Mouse (Mus musculus) cerebellum, adult 2 months (tissue): Measurements from ENCODE around the gene Arf1. TPM values are rescaled to one million over a fixed set of nuclear protein-coding genes. Genes with fewer than 3 reads are reported as not detected.

Experiments
- DNase-seq, 2 experiments: peaks; one replicate each; pipeline ENCODE4 v3.0.0; 2021
- H3K27ac ChIP-seq: fragments of 200-500 bp; 2 replicates; pipeline ENCODE4 v1.5.1; 2012; ENCODE audit warnings: low read length, control low read depth, inconsistent platforms; ENCODE audit not compliant: insufficient read depth
- H3K27me3 ChIP-seq: fragments of 200-500 bp; 2 replicates; pipeline ENCODE4 v1.6.1; 2012; ENCODE audit warnings: inconsistent platforms, mild to moderate bottlenecking, low read length, moderate library complexity; ENCODE audit not compliant: control insufficient read depth, insufficient read depth
- H3K4me1 ChIP-seq: fragments of 200-500 bp; 2 replicates; pipeline ENCODE4 v1.6.1; 2011; ENCODE audit warnings: low read length; ENCODE audit not compliant: control insufficient read depth, insufficient read depth
- H3K4me3 ChIP-seq: fragments of 200-500 bp; replicated peaks from 2 replicates; pipeline ENCODE3; 2011; ENCODE audit warnings: mild to moderate bottlenecking, low read depth, low read length, control low read depth; ENCODE audit not compliant: insufficient read depth
- CTCF ChIP-seq: fragments of 200-500 bp; IDR thresholded peaks from 2 replicates; pipeline ENCODE4 v1.5.1; 2011; ENCODE audit warnings: low read depth, mild to moderate bottlenecking, control low read depth, low read length, moderate library complexity, borderline replicate concordance; ENCODE audit not compliant: insufficient read depth
- POLR2A ChIP-seq: fragments of 200-500 bp; IDR thresholded peaks from 2 replicates; pipeline ENCODE4 v1.6.1; 2011; ENCODE audit warnings: low read length, control low read depth, borderline replicate concordance; ENCODE audit not compliant: insufficient read depth
- WGBS: fragments of 180-500 bp; shearing (Covaris S2); methylation state at CpG from one replicate; pipeline ENCODE4 v1.1.7; 2018; 5-methylcytosine and 5-hydroxymethylcytosine counted together
- polyA plus RNA-seq: library from polyadenylated mRNA; depleted of rRNA; stranded (reverse); fragments of >200 nt; gene quantifications from 2 replicates; pipeline ENCODE4 v1.2.3, GENCODE M21; 2012

The Arf1 gene
- polyA plus RNA-seq, 1 experiment, result 515 TPM

DNA sequence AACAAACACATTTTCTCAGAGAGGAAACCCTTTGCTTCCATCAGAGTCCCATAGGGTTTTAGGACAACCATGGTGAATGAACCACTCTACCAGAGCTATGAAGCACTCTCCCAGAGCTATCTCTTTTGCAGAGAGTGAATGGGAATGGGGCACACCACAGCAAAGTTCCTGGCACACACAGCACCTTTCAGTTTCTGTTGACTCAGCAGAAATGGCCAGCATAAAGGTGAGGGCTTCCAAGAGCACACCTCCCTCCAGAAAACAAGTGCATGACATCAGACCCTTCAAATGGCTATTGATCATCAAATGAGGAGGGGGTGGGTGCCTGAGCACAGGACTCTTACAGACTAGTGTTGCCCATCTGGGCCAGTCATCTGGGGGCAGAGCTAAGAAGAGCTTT is 34.2 kb upstream of the Arf1 start:
- no peak overlapping the region for H3K27ac ChIP-seq
- no peak for DNase-seq
- no peak for TF ChIP-seq POLR2A
- no peaks in the 10 kb centered on the region for H3K4me1 ChIP-seq
- H3K27me3 ChIP-seq, result peaks cover 4% of the 10 kb centered on the region; the same call in 1 of the 2 replicates
- no peak overlapping the region for H3K4me3 ChIP-seq

DNA sequence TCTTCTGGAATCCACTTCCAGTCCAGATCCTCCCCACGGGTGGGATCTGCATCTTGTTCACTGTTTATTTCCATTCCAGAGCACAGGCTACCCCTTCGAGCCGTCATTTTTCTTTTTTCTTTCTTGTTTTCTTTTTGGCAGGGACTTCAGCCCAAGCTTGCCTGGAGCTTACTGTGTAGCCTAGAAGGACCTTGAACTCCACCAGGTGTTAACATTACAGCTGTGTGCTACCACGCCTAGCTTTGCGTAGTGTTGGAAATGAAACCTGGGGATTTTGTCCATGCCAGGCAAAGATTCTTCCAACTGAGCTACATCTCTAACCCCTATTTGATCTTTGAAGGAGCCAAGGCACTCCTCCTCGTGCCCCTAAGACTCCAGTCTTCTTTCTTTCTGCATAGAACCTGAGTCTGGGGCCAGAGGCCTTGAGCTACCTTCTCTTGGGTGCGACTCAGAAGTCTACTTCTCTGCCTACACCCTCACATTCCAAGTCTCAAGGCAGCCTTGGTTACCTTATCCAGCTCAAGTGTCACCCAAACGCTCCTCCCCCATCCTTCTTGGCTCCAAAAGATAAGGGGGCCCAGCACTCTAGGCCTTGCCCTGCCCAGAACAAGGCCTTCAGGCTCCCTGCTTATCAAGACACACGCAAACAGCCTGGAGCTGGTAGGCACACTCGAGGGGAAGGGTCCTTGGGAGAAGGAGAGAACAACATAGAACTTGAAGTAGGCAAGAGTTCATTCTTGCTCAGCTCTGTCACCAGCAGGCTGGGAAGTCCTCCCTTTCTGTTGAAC is 32.8 kb upstream of the Arf1 start:
- no peaks in the 10 kb centered on the region for H3K4me1 ChIP-seq
- H3K27me3 ChIP-seq, result peaks cover 4% of the 10 kb centered on the region; the same call in 1 of the 2 replicates
- no peak overlapping the region for H3K27ac ChIP-seq
- H3K4me3 ChIP-seq, result no peak overlapping the region
- TF ChIP-seq CTCF (no peak), POLR2A (no peak)
- no peak for DNase-seq
- WGBS, result 83% methylated on average over 10 of the region's 10 CpGs

DNA sequence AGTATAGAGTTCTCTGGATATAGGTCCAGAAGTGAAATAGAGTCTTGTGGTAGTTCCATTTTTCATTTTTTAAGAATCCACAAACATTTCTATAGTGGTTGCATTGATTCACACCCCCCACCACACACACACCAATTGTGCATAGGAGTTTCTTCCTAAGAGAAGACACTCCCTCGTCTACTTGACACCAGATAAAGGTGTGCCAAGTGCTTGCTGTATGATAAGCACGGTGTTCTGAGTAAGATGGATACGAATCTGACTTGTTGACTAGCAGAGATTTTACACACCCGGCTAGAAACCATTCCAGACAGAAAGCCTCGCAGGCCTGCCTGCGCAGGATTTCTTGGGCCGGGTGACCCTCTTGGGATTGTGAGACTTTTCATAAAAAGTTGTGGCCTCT is 31.6 kb upstream of the Arf1 start:
- no peaks in the 10 kb centered on the region for H3K4me1 ChIP-seq
- WGBS, result 86% methylated on average over 7 of the region's 7 CpGs
- no peak for TF ChIP-seq CTCF
- DNase-seq, result no peak
- no peak overlapping the region for H3K4me3 ChIP-seq
- peaks cover 4% of the 10 kb centered on the region; the same call in 1 of the 2 replicates for H3K27me3 ChIP-seq
- no peak overlapping the region for H3K27ac ChIP-seq

DNA sequence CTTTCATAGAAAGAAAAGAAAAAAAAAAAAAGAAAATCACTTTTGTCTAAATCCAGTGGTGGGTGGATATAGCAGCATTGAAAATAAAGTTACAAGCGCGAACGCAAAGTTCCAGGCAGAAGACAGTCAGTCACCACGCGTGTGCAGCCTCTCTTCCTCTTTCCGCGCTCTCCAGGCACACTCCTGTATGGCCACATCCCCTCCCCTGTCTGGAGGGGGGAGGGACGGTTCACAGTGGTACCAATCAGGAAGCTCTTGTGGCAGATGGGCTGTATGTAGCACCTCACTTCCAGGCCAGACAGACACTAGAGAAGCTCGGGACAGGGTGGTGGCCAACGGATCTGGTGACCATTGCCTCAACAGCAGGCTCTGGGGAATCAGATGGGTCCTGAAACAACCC is 20.0 kb upstream of the Arf1 start:
- no peak for DNase-seq
- no peak for TF ChIP-seq CTCF
- no peak for TF ChIP-seq POLR2A

DNA sequence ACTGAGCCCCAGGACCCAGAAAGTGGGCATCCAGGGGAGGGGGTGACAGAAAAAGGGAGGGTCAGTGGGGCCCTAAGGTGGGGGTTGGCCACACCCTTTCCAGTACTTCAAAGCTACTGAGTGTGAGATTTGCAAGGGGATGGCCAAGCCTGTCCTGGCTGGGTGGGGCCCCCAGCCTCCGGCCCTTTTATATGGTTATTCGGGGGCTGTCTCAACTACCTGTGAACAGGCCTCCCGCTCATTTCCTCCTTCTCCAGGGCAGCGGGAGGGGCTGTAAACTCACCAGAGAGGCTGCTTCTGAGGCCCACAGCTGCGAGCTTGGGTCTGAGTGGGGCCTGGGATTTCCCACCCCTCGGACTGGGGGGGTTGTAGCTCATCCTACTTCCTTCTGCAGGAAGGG is 15.8 kb upstream of the Arf1 start:
- no peaks in the 10 kb centered on the region for H3K4me1 ChIP-seq
- no peak for TF ChIP-seq POLR2A
- no peak for TF ChIP-seq CTCF
- 72% methylated on average over 6 of the region's 6 CpGs for WGBS
- DNase-seq, result no peak
- no peaks in the 10 kb centered on the region for H3K27me3 ChIP-seq
- H3K4me3 ChIP-seq, result no peak overlapping the region
- H3K27ac ChIP-seq, result no peak overlapping the region

More for the DNA sequence above, 20.0 kb upstream of the Arf1 start:
- no peak overlapping the region for H3K4me3 ChIP-seq
- H3K27me3 ChIP-seq, result no peaks in the 10 kb centered on the region
- no peaks in the 10 kb centered on the region for H3K4me1 ChIP-seq
- no peak overlapping the region for H3K27ac ChIP-seq
- WGBS, result 66% methylated on average over 10 of the region's 10 CpGs

DNA sequence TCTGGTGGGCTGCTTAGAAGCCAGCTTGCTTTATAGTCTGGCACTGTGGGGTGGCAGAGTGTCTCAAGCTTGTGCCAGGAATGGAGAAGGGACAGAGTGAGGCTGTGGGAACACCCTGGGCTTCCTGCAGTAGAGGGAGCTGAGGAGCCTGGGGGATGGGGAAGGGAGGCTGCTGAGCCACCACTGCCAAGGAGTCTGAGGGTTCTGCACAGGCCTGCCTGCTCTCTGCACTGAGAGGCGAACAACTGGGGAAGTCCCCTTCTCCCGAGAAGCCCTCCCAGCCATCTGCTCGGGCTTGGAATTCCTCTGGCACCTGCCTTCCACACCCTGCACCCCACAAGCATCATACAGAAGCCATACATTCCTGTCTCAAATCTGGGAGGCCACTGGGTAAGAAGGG is 13.8 kb upstream of the Arf1 start:
- DNase-seq, result no peak
- H3K4me1 ChIP-seq, result no peaks in the 10 kb centered on the region
- H3K27ac ChIP-seq, result no peak overlapping the region
- 27% methylated on average over 3 of the region's 3 CpGs for WGBS
- TF ChIP-seq POLR2A (no peak), CTCF (no peak)
- no peak overlapping the region for H3K4me3 ChIP-seq
- H3K27me3 ChIP-seq, result no peaks in the 10 kb centered on the region

DNA sequence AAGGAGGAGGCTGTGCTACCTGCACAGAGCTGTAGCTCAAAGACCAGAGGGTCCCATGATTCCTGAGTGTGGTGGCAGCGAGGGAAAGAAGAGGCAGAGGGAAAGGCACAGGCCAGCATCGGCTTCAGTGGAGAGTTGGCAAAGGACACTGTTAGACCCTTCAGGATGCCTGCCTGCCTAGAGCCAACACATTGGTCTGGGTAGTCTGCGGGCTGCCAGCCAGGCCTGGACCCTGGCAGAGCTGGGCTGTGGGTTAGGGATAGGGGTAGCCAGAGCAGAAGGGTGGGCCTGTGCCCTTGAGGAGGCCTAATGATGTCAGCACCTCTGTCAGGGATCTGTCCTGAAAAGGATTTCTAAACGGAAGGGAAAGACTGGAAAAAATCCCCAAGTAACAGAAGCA is 11.7 kb upstream of the Arf1 start:
- Histone ChIP-seq H3K27ac (no peak overlapping the region), H3K4me3 (no peak overlapping the region), H3K4me1 (no peaks in the 10 kb centered on the region), H3K27me3 (no peaks in the 10 kb centered on the region)
- WGBS, result 50% methylated on average over 4 of the region's 4 CpGs
- no peak for DNase-seq
- TF ChIP-seq POLR2A, result no peak
- no peak for TF ChIP-seq CTCF

DNA sequence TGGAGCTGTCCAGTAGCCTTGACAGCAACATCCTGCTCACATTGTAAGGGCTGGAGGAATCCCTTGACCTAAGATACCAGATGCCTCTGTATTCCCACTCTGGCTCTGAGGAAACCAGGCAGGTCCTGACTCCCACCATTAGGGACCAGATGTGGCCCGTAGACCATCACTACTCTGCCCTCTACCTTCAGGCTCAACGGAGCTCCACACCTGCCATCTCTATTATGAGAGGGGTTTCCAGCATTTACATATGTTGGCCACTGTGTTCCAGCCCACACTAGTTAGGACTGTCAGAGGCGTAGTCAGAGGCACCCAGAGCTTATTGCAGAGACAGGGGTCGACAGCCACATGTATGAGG is 11.3 kb upstream of the Arf1 start:
- H3K27me3 ChIP-seq, result no peaks in the 10 kb centered on the region
- TF ChIP-seq CTCF (no peak), POLR2A (no peak)
- no peaks in the 10 kb centered on the region for H3K4me1 ChIP-seq
- 56% methylated on average over 4 of the region's 4 CpGs for WGBS
- no peak overlapping the region for H3K27ac ChIP-seq
- no peak for DNase-seq
- no peak overlapping the region for H3K4me3 ChIP-seq
